Mouse (Mus musculus) liver, embryonic 16.5 days (tissue): ENCODE measurements around the gene Rad18. TPM values are rescaled to one million over a fixed set of nuclear protein-coding genes. Genes with fewer than 3 reads are reported as not detected.

Experiments
- ATAC-seq: fragments of 200-750 bp; cut with Nextera tagmentation; 2 replicates; pipeline ENCODE4 v1.8.0; 2017; ENCODE audit warnings: low read depth, mild to moderate bottlenecking, moderate number of reproducible peaks, moderate library complexity
- H3K27ac ChIP-seq: fragments of 300-500 bp; sonication (generic); 2 replicates; pipeline ENCODE4 v1.5.1; 2014; ENCODE audit warnings: mild to moderate bottlenecking, low read length
- H3K27me3 ChIP-seq: fragments of 300-500 bp; sonication (generic); 2 replicates; pipeline ENCODE4 v1.6.1; 2014; ENCODE audit warnings: low read depth, low read length, mixed read lengths; ENCODE audit not compliant: control insufficient read depth, insufficient read depth
- H3K36me3 ChIP-seq: fragments of 300-500 bp; sonication (generic); 2 replicates; pipeline ENCODE4 v1.6.1; 2014; ENCODE audit warnings: mild to moderate bottlenecking; ENCODE audit not compliant: control insufficient read depth, insufficient read depth
- H3K4me1 ChIP-seq: fragments of 300-500 bp; sonication (generic); 2 replicates; pipeline ENCODE4 v1.6.1; 2014; ENCODE audit warnings: low read depth, low read length, mixed read lengths; ENCODE audit not compliant: control insufficient read depth
- H3K4me2 ChIP-seq: fragments of 300-500 bp; sonication (generic); 2 replicates; pipeline ENCODE4 v1.6.1; 2014; ENCODE audit warnings: low read depth, low read length, mixed read lengths
- H3K4me3 ChIP-seq: fragments of 300-500 bp; sonication (generic); 2 replicates; pipeline ENCODE4 v1.5.1; 2014; ENCODE audit warnings: low read depth, mild to moderate bottlenecking, low read length
- H3K9ac ChIP-seq: fragments of 300-500 bp; sonication (generic); 2 replicates; pipeline ENCODE4 v1.6.1; 2014; ENCODE audit warnings: low read depth, low read length
- H3K9me3 ChIP-seq: fragments of 300-500 bp; sonication (generic); replicated peaks from 2 replicates; pipeline ENCODE4 v1.6.1; 2016; ENCODE audit warnings: low read length; ENCODE audit not compliant: control insufficient read depth
- WGBS: fragments of 180-500 bp; shearing (Covaris S2); extraction: QIAGEN DNeasy Blood & Tissue Kit; methylation state at CpG from one replicate; pipeline ENCODE4 v1.1.7; 2014; ENCODE audit not compliant: insufficient replicate concordance; 5-methylcytosine and 5-hydroxymethylcytosine counted together
- polyA plus RNA-seq: library from polyadenylated mRNA; unstranded; fragments of >200 nt; fragmentation: Nextera tagmentation; extraction: Ambion mirVana; gene quantifications from 2 replicates; pipeline ENCODE4 v1.2.1, GENCODE M21; 2015

The Rad18 gene
- polyA plus RNA-seq, 1 experiment from 2014 or later = 22.6 TPM

DNA sequence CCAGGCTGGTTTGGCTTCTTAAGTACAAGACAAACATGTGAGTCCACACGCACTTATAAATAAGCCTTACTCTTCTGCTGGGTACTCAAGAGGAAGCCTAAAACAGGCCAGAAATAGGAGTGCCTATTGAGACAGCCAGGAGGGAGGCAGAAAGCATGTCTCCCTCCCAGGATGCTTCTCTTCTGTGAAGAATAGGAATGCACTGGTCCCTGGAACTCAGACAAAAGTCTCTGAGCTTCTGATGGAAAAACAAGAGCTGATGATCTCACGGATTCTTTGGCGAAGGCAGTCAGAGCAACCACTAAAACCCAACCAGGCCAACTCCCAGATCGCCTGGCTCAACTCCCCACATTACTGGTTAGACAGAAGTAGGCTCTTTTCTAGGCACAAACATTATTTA lies 74.2 kb downstream of the Rad18 start:
- no peak overlapping the region for H3K4me2 ChIP-seq
- H3K4me1 ChIP-seq = no peaks in the 10 kb centered on the region
- H3K9ac ChIP-seq = no peak overlapping the region
- no peaks in the 10 kb centered on the region for H3K9me3 ChIP-seq
- no peaks in the 10 kb centered on the region for H3K27me3 ChIP-seq
- no peak overlapping the region for H3K4me3 ChIP-seq
- ATAC-seq = no peak
- 73% methylated on average over 4 of the region's 4 CpGs for WGBS
- no peak overlapping the region for H3K27ac ChIP-seq
- H3K36me3 ChIP-seq = no peaks in the 10 kb centered on the region; the same call in 1 of the 2 replicates

DNA sequence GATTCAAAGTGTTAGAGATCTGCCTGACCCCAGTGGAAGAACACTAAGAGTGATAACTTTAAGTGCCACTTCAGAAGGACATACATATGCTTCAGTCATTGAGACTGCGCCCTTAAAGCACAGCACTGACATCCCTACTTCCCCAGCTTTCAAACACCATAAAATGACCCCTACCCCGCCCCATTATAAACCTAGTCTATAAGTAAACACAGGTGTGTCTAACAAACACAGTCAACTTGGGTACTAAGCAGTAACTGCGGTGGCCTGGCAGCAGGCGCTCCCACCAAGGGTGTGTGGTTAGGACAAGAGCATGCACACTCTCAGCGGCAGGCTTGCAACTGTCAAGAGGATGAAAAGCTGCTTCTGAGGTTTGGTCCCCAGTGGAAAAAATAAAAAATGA lies 76.5 kb downstream of the Rad18 start:
- Histone ChIP-seq H3K9me3 (no peaks in the 10 kb centered on the region), H3K9ac (no peak overlapping the region), H3K27me3 (no peaks in the 10 kb centered on the region), H3K27ac (no peak overlapping the region), H3K36me3 (no peaks in the 10 kb centered on the region; the same call in 1 of the 2 replicates), H3K4me1 (no peaks in the 10 kb centered on the region), H3K4me2 (no peak overlapping the region), H3K4me3 (no peak overlapping the region)
- 80% methylated on average over 5 of the region's 5 CpGs for WGBS
- no peak for ATAC-seq

DNA sequence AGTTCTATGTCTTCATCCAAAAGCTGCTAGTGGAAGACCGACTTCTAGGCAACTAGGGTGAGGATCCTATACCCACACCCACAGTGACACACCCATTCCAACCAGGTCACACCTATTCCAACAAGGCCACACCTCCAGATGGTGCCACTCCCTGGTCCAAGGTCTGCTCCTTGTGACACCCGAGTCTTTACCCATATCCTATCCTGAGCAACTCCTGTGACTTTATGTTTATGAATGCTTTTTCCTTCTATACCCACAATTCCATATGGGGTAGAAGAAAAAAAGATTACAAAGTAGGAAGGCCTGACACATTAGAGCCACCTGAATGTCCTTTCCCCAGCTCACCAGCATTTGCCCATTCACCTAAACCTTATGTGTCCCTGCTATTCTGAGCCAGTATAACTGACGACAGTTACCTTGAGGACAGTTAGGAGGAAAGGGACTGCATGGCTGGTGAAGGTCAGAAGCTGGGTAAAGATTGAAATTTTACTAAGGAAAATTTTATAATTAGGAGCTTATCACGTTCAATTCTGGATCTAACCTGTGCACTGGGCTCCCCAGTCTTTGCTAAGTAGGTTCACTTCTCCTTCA lies 78.7 kb downstream of the Rad18 start:
- no peak overlapping the region for H3K4me3 ChIP-seq
- WGBS = 77% methylated on average over 4 of the region's 4 CpGs
- no peaks in the 10 kb centered on the region for H3K9me3 ChIP-seq
- H3K4me1 ChIP-seq = no peaks in the 10 kb centered on the region
- H3K27me3 ChIP-seq = no peaks in the 10 kb centered on the region
- H3K27ac ChIP-seq = no peak overlapping the region
- H3K4me2 ChIP-seq = no peak overlapping the region
- ATAC-seq = no peak
- H3K36me3 ChIP-seq = no peaks in the 10 kb centered on the region; the same call in 1 of the 2 replicates
- no peak overlapping the region for H3K9ac ChIP-seq

GRCm38 (mm10) chr6:112609027-112609426 lies 87.5 kb downstream of the Rad18 start:
- no peaks in the 10 kb centered on the region for H3K9me3 ChIP-seq
- H3K9ac ChIP-seq = no peak overlapping the region
- no peaks in the 10 kb centered on the region for H3K27me3 ChIP-seq
- H3K4me3 ChIP-seq = no peak overlapping the region
- no peak for ATAC-seq
- no peaks in the 10 kb centered on the region for H3K4me1 ChIP-seq
- WGBS = 79% methylated on average over 4 of the region's 4 CpGs
- H3K4me2 ChIP-seq = no peak overlapping the region
- H3K27ac ChIP-seq = no peak overlapping the region
- H3K36me3 ChIP-seq = no peaks in the 10 kb centered on the region

- no peaks in the 10 kb centered on the region for H3K27me3 ChIP-seq
- H3K4me2 ChIP-seq = no peak overlapping the region
- no peak overlapping the region for H3K4me3 ChIP-seq
- no peaks in the 10 kb centered on the region for H3K4me1 ChIP-seq
- no peaks in the 10 kb centered on the region for H3K36me3 ChIP-seq
- no peak overlapping the region for H3K27ac ChIP-seq
- no peaks in the 10 kb centered on the region for H3K9me3 ChIP-seq
- ATAC-seq = no peak
- no peak overlapping the region for H3K9ac ChIP-seq
These were observed 92.6 kb downstream of the Rad18 start for GRCm38 (mm10) chr6:112603866-112604265.

GRCm38 (mm10) chr6:112594971-112595370 lies 101.5 kb downstream of the Rad18 start:
- Histone ChIP-seq H3K27ac (no peak overlapping the region), H3K9me3 (no peaks in the 10 kb centered on the region), H3K4me1 (no peaks in the 10 kb centered on the region), H3K9ac (no peak overlapping the region), H3K4me2 (no peak overlapping the region), H3K27me3 (no peaks in the 10 kb centered on the region), H3K4me3 (no peak overlapping the region), H3K36me3 (no peaks in the 10 kb centered on the region)
- no peak for ATAC-seq
- 64% methylated on average over 7 of the region's 7 CpGs for WGBS

GRCm38 (mm10) chr6:112587912-112588311 lies 108.6 kb downstream of the Rad18 start:
- Histone ChIP-seq H3K27me3 (no peaks in the 10 kb centered on the region), H3K36me3 (no peaks in the 10 kb centered on the region), H3K4me3 (no peak overlapping the region), H3K27ac (no peak overlapping the region), H3K9me3 (no peaks in the 10 kb centered on the region), H3K4me1 (no peaks in the 10 kb centered on the region), H3K9ac (no peak overlapping the region), H3K4me2 (no peak overlapping the region)
- 11% methylated on average over 1 of the region's 1 CpGs for whole genome bisulfite sequencing
- ATAC-seq = no peak

GRCm38 (mm10) chr6:112586999-112587398 lies 109.5 kb downstream of the Rad18 start:
- Histone ChIP-seq H3K9ac (no peak overlapping the region), H3K9me3 (no peaks in the 10 kb centered on the region), H3K36me3 (no peaks in the 10 kb centered on the region), H3K27ac (no peak overlapping the region), H3K4me3 (no peak overlapping the region), H3K4me2 (no peak overlapping the region), H3K27me3 (no peaks in the 10 kb centered on the region), H3K4me1 (no peaks in the 10 kb centered on the region)
- ATAC-seq = no peak
- 33% methylated on average over 4 of the region's 4 CpGs for WGBS

DNA sequence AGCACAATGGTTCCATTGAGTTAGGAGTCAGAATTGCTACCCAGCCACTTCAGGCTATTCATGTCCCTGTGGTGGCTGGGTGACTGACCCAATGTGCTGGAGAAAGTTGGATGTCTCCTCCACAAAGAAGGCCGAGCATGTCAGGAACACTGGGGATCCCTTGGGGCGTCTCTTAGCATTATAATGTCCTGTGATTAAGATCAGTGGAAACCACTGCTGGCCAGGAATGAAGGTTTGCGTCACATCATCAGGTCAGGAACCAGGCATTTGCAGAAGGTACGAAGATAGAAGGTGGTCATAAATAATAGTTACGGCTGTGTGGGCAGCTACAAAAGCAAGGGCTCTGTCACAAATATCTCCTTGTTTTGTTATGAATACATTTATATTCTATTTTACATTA lies 111.5 kb downstream of the Rad18 start:
- Histone ChIP-seq H3K4me1 (no peaks in the 10 kb centered on the region), H3K36me3 (no peaks in the 10 kb centered on the region), H3K27ac (no peak overlapping the region), H3K4me2 (no peak overlapping the region), H3K4me3 (no peak overlapping the region), H3K9ac (no peak overlapping the region), H3K9me3 (no peaks in the 10 kb centered on the region), H3K27me3 (no peaks in the 10 kb centered on the region)
- 63% methylated on average over 5 of the region's 5 CpGs for WGBS
- no peak for ATAC-seq
